Mouse (Mus musculus) left cerebral cortex, postnatal 4 days (tissue): ENCODE measurements at regions not wholly inside any gene's neighbourhood (a gene's known extent, or its start where the extent isn't known, plus 50 kb on each side); places are given as distances from the start of the nearest gene placed in this dataset.

Source experiments
- DNase-seq: peaks from one replicate; pipeline ENCODE4 v3.0.0-alpha.2; 2022
- intact Hi-C: fragments of 180-260 bp; cut with DNase I; formaldehyde crosslinking; loops from one replicate; pipeline ENCODE4 v1.15.1; 2025

DNA sequence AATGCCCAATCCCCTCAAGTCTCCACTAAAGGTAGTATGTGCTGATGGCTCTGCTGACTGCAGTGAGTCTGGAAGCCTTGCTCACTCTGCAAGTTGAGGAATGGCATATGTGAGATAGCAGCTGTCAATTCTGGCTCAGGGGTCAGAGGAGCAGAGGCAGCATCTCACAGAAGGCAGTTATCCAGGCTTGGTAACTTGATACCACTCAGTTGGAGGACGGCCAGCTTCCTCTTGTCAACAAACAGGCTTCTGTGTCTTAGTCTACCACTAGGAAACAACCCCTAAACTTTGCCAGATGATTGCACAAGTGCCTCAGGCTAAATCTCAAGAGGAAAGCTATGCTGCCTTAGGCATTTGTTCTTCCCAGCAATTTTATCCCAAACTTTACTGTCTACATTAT is 55.7 kb upstream of the Gabre start:
- peak; percentile 35 for DNase-seq
- intact Hi-C loops: no loop called here

DNA sequence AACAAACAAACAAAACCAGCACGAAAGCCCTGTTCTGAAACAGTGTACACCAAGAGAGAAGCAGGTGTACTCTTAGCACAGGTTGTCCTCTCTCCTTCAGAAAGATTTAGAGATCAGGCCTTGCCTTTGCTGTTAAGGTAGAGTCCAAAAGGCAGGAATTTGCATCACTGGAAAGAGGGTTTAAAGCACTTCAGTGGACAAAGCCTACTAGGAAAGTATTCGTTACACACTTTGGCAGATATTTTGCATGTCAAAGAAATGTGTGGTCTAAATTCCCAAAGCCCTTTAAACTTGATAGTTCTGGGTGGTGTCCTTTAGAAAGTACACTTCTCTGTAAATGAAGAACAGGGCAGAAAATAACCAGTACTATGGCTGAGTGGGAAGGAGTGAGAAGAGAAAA is 54.2 kb upstream of the Gabre start:
- intact Hi-C loops: no loop called here
- no peak for DNase-seq
